Mouse (Mus musculus): ENCODE measurements around the gene Zfp260. TPM values are rescaled to one million over a fixed set of nuclear protein-coding genes. Genes with fewer than 3 reads are reported as not detected.

Gene Zfp260
- 34.9 TPM for polyA plus RNA-seq (2014; fragmentation: Illumina TruSeq; extraction: RNeasy Lipid Tissue Mini Kit (QIAGEN cat#74804); ENCODE audit: low read depth, low replicate concordance)

GRCm38 (mm10) chr7:30094646-30095429 lies at the start of gene Zfp260:
TSS of gene Zfp260 (plus strand) at chr7:30094777.

GRCm38 (mm10) chr7:30050882-30051548 lies 43.6 kb upstream of the Zfp260 start, which contains the start of gene Zfp14:
TSS of gene Zfp14 (minus strand) at chr7:30051380.

GRCm38 (mm10) chr7:30072146-30073028 lies 22.2 kb upstream of the Zfp260 start, which contains the start of gene Zfp82:
TSS of gene Zfp82 (minus strand) at chr7:30072900.

GRCm38 (mm10) chr7:30090092-30090969 lies 4.2 kb upstream of the Zfp260 start, which contains the start of the genes Gm26920 and Zfp566:
TSS of gene Gm26920 (minus strand) at chr7:30090410.
TSS of gene Zfp566 (minus strand) at chr7:30090527.

GRCm38 (mm10) chr7:30121308-30122187 lies 27.0 kb downstream of the Zfp260 start, which contains the start of gene Zfp382:
TSS of gene Zfp382 (plus strand) at chr7:30121942.

Other genes with a start within 250 kb of the Zfp260 start
- 0.47 TPM for gene Zfp940, start 241.1 kb upstream of the Zfp260 start, polyA plus RNA-seq (2014; fragmentation: Illumina TruSeq; extraction: RNeasy Lipid Tissue Mini Kit (QIAGEN cat#74804); ENCODE audit: low read depth, low replicate concordance)
- 5.3 TPM for gene Zfp420, start 234.8 kb upstream of the Zfp260 start, polyA plus RNA-seq (2014; fragmentation: Illumina TruSeq; extraction: RNeasy Lipid Tissue Mini Kit (QIAGEN cat#74804); ENCODE audit: low read depth, low replicate concordance)
- gene Zfp27, start 188.2 kb upstream of the Zfp260 start, polyA plus RNA-seq (2014; fragmentation: Illumina TruSeq; extraction: RNeasy Lipid Tissue Mini Kit (QIAGEN cat#74804); ENCODE audit: low read depth, low replicate concordance), result 9.3 TPM
- 11.9 TPM for gene Zfp383, start 186.6 kb upstream of the Zfp260 start, polyA plus RNA-seq (2014; fragmentation: Illumina TruSeq; extraction: RNeasy Lipid Tissue Mini Kit (QIAGEN cat#74804); ENCODE audit: low read depth, low replicate concordance)
- gene Zfp74, start 140.7 kb upstream of the Zfp260 start, polyA plus RNA-seq (2014; fragmentation: Illumina TruSeq; extraction: RNeasy Lipid Tissue Mini Kit (QIAGEN cat#74804); ENCODE audit: low read depth, low replicate concordance), result 5.1 TPM
- gene Zfp568, start 110.8 kb upstream of the Zfp260 start, polyA plus RNA-seq (2014; fragmentation: Illumina TruSeq; extraction: RNeasy Lipid Tissue Mini Kit (QIAGEN cat#74804); ENCODE audit: low read depth, low replicate concordance), result 12.4 TPM
- 7.4 TPM for gene Zfp14, start 43.4 kb upstream of the Zfp260 start, polyA plus RNA-seq (2014; fragmentation: Illumina TruSeq; extraction: RNeasy Lipid Tissue Mini Kit (QIAGEN cat#74804); ENCODE audit: low read depth, low replicate concordance)
- gene Zfp82, start 21.9 kb upstream of the Zfp260 start, polyA plus RNA-seq (2014; fragmentation: Illumina TruSeq; extraction: RNeasy Lipid Tissue Mini Kit (QIAGEN cat#74804); ENCODE audit: low read depth, low replicate concordance), result 2.5 TPM
- gene Gm26920, start 4.4 kb upstream of the Zfp260 start, polyA plus RNA-seq (2014; fragmentation: Illumina TruSeq; extraction: RNeasy Lipid Tissue Mini Kit (QIAGEN cat#74804); ENCODE audit: low read depth, low replicate concordance), result not detected
- gene Zfp566, start 4.2 kb upstream of the Zfp260 start, polyA plus RNA-seq (2014; fragmentation: Illumina TruSeq; extraction: RNeasy Lipid Tissue Mini Kit (QIAGEN cat#74804); ENCODE audit: low read depth, low replicate concordance), result 1.4 TPM
- 1.6 TPM for gene Zfp382, start 27.2 kb downstream of the Zfp260 start, polyA plus RNA-seq (2014; fragmentation: Illumina TruSeq; extraction: RNeasy Lipid Tissue Mini Kit (QIAGEN cat#74804); ENCODE audit: low read depth, low replicate concordance)
- 26.8 TPM for gene Zfp146, start 75.0 kb downstream of the Zfp260 start, polyA plus RNA-seq (2014; fragmentation: Illumina TruSeq; extraction: RNeasy Lipid Tissue Mini Kit (QIAGEN cat#74804); ENCODE audit: low read depth, low replicate concordance)
- 4,592 TPM for gene Cox7a1, start 89.4 kb downstream of the Zfp260 start, polyA plus RNA-seq (2014; fragmentation: Illumina TruSeq; extraction: RNeasy Lipid Tissue Mini Kit (QIAGEN cat#74804); ENCODE audit: low read depth, low replicate concordance)
- gene Capns1, start 104.0 kb downstream of the Zfp260 start, polyA plus RNA-seq (2014; fragmentation: Illumina TruSeq; extraction: RNeasy Lipid Tissue Mini Kit (QIAGEN cat#74804); ENCODE audit: low read depth, low replicate concordance), result 372 TPM
- gene Polr2i, start 137.2 kb downstream of the Zfp260 start, polyA plus RNA-seq (2014; fragmentation: Illumina TruSeq; extraction: RNeasy Lipid Tissue Mini Kit (QIAGEN cat#74804); ENCODE audit: low read depth, low replicate concordance), result 59.9 TPM
- 58.8 TPM for gene Tbcb, start 137.5 kb downstream of the Zfp260 start, polyA plus RNA-seq (2014; fragmentation: Illumina TruSeq; extraction: RNeasy Lipid Tissue Mini Kit (QIAGEN cat#74804); ENCODE audit: low read depth, low replicate concordance)
- gene Ovol3, start 140.9 kb downstream of the Zfp260 start, polyA plus RNA-seq (2014; fragmentation: Illumina TruSeq; extraction: RNeasy Lipid Tissue Mini Kit (QIAGEN cat#74804); ENCODE audit: low read depth, low replicate concordance), result not detected
- gene Thap8, start 185.3 kb downstream of the Zfp260 start, polyA plus RNA-seq (2014; fragmentation: Illumina TruSeq; extraction: RNeasy Lipid Tissue Mini Kit (QIAGEN cat#74804); ENCODE audit: low read depth, low replicate concordance), result not detected
- gene Wdr62, start 185.6 kb downstream of the Zfp260 start, polyA plus RNA-seq (2014; fragmentation: Illumina TruSeq; extraction: RNeasy Lipid Tissue Mini Kit (QIAGEN cat#74804); ENCODE audit: low read depth, low replicate concordance), result 2.4 TPM
- 11.7 TPM for gene Clip3, start 197.0 kb downstream of the Zfp260 start, polyA plus RNA-seq (2014; fragmentation: Illumina TruSeq; extraction: RNeasy Lipid Tissue Mini Kit (QIAGEN cat#74804); ENCODE audit: low read depth, low replicate concordance)
- gene Alkbh6, start 213.9 kb downstream of the Zfp260 start, polyA plus RNA-seq (2014; fragmentation: Illumina TruSeq; extraction: RNeasy Lipid Tissue Mini Kit (QIAGEN cat#74804); ENCODE audit: low read depth, low replicate concordance), result 29.2 TPM
- gene Syne4, start 220.0 kb downstream of the Zfp260 start, polyA plus RNA-seq (2014; fragmentation: Illumina TruSeq; extraction: RNeasy Lipid Tissue Mini Kit (QIAGEN cat#74804); ENCODE audit: low read depth, low replicate concordance), result 2.5 TPM
- gene E130208F15Rik, start 227.0 kb downstream of the Zfp260 start, polyA plus RNA-seq (2014; fragmentation: Illumina TruSeq; extraction: RNeasy Lipid Tissue Mini Kit (QIAGEN cat#74804); ENCODE audit: low read depth, low replicate concordance), result 0.42 TPM
- 14.0 TPM for gene Sdhaf1, start 229.1 kb downstream of the Zfp260 start, polyA plus RNA-seq (2014; fragmentation: Illumina TruSeq; extraction: RNeasy Lipid Tissue Mini Kit (QIAGEN cat#74804); ENCODE audit: low read depth, low replicate concordance)